Mouse (Mus musculus): ENCODE results near the gene Olfr493. TPM values are rescaled to one million over a fixed set of nuclear protein-coding genes. Genes with fewer than 3 reads are reported as not detected.

Gene Olfr493
- polyA plus RNA-seq (2014; fragmentation: Nextera tagmentation; extraction: Ambion mirVana), result not detected in 2 replicates

GRCm38 (mm10) chr7:108346879-108347278, at the start of gene Olfr493:
Gene Olfr493 (minus strand): TSS chr7:108346979.
- 0 out of 2 replicates have a peak, but pooled peaks cover 2% of the 10 kb centered on the region for H3K9me3 ChIP-seq (ENCODE audit: control insufficient read depth, low read length)
- H3K27me3 ChIP-seq (ENCODE audit: control insufficient read depth, insufficient read depth, low read length), result no peaks in the 10 kb centered on the region
- H3K9ac ChIP-seq (ENCODE audit: low read length), result no peak within 1 kb of the TSS
- H3K4me1 ChIP-seq (ENCODE audit: control insufficient read depth in 2 of 2, insufficient read depth in 2 of 2, low read length in 2 of 2), result no peaks in the 10 kb centered on the region
- no peak for ATAC-seq (ENCODE audit: insufficient number of reproducible peaks, insufficient read depth, low FRiP score, low read depth)
- H3K36me3 ChIP-seq (ENCODE audit: control insufficient read depth, insufficient read depth, low read length), result no peaks in the 10 kb centered on the region
- WGBS, result 64% methylated on average over 1 of the region's 1 CpGs
- H3K27ac ChIP-seq (replicated peaks in 1 of 2; ENCODE audit: control insufficient read depth in 1 of 2, insufficient read depth in 1 of 2, low read depth in 2 of 2, low read length in 2 of 2), result no peak within 1 kb of the TSS
- no peak within 1 kb of the TSS for H3K4me3 ChIP-seq (ENCODE audit: control insufficient read depth in 1 of 2, insufficient read depth in 1 of 2, low read depth in 1 of 2, low read length in 2 of 2)
- H3K4me2 ChIP-seq (ENCODE audit: low read length), result no peak within 1 kb of the TSS

GRCm38 (mm10) chr7:108392867-108393266, 46.1 kb upstream of the Olfr493 start, which contains the start of gene Olfr495:
Gene Olfr495 (plus strand): TSS chr7:108393167.
- no peak for ATAC-seq (ENCODE audit: insufficient number of reproducible peaks, insufficient read depth, low FRiP score, low read depth)
- Histone ChIP-seq H3K9ac (ENCODE audit: low read length) (no peak within 1 kb of the TSS), H3K4me3 (ENCODE audit: control insufficient read depth in 1 of 2, insufficient read depth in 1 of 2, low read depth in 1 of 2, low read length in 2 of 2) (no peak within 1 kb of the TSS), H3K27me3 (ENCODE audit: control insufficient read depth, insufficient read depth, low read length) (no peaks in the 10 kb centered on the region), H3K4me1 (ENCODE audit: control insufficient read depth in 2 of 2, insufficient read depth in 2 of 2, low read length in 2 of 2) (no peaks in the 10 kb centered on the region), H3K9me3 (ENCODE audit: control insufficient read depth, low read length) (no peaks in the 10 kb centered on the region), H3K36me3 (ENCODE audit: control insufficient read depth, insufficient read depth, low read length) (no peaks in the 10 kb centered on the region), H3K27ac (replicated peaks in 1 of 2; ENCODE audit: control insufficient read depth in 1 of 2, insufficient read depth in 1 of 2, low read depth in 2 of 2, low read length in 2 of 2) (no peak within 1 kb of the TSS), H3K4me2 (ENCODE audit: low read length) (no peak within 1 kb of the TSS)
- 52% methylated on average over 1 of the region's 1 CpGs for WGBS

- Histone ChIP-seq H3K4me1 (ENCODE audit: control insufficient read depth in 2 of 2, insufficient read depth in 2 of 2, low read length in 2 of 2) (no peaks in the 10 kb centered on the region), H3K9ac (ENCODE audit: low read length) (no peak within 1 kb of the TSS), H3K27ac (replicated peaks in 1 of 2; ENCODE audit: control insufficient read depth in 1 of 2, insufficient read depth in 1 of 2, low read depth in 2 of 2, low read length in 2 of 2) (no peak within 1 kb of the TSS), H3K36me3 (ENCODE audit: control insufficient read depth, insufficient read depth, low read length) (no peaks in the 10 kb centered on the region), H3K27me3 (ENCODE audit: control insufficient read depth, insufficient read depth, low read length) (no peaks in the 10 kb centered on the region), H3K4me3 (ENCODE audit: control insufficient read depth in 1 of 2, insufficient read depth in 1 of 2, low read depth in 1 of 2, low read length in 2 of 2) (no peak within 1 kb of the TSS), H3K9me3 (ENCODE audit: control insufficient read depth, low read length) (0 out of 2 replicates have a peak, but pooled peaks cover 3% of the 10 kb centered on the region), H3K4me2 (ENCODE audit: low read length) (no peak within 1 kb of the TSS)
- WGBS, result 69% methylated on average over 3 of the region's 3 CpGs
- ATAC-seq (ENCODE audit: insufficient number of reproducible peaks, insufficient read depth, low FRiP score, low read depth), result no peak
Measured at GRCm38 (mm10) chr7:108365035-108365434, 18.3 kb upstream of the Olfr493 start, which contains the start of gene Olfr494. Gene Olfr494 (plus strand): TSS chr7:108365335.

GRCm38 (mm10) chr7:108323574-108323973, 23.2 kb downstream of the Olfr493 start, which contains the start of gene Olfr492:
Gene Olfr492 (minus strand): TSS chr7:108323674.
- no peak for ATAC-seq (ENCODE audit: insufficient number of reproducible peaks, insufficient read depth, low FRiP score, low read depth)
- no peak within 1 kb of the TSS for H3K4me2 ChIP-seq (ENCODE audit: low read length)
- 68% methylated on average over 2 of the region's 2 CpGs for WGBS
- no peaks in the 10 kb centered on the region for H3K9me3 ChIP-seq (ENCODE audit: control insufficient read depth, low read length)
- H3K36me3 ChIP-seq (ENCODE audit: control insufficient read depth, insufficient read depth, low read length), result no peaks in the 10 kb centered on the region
- H3K27me3 ChIP-seq (ENCODE audit: control insufficient read depth, insufficient read depth, low read length), result no peaks in the 10 kb centered on the region
- no peak within 1 kb of the TSS for H3K4me3 ChIP-seq (ENCODE audit: control insufficient read depth in 1 of 2, insufficient read depth in 1 of 2, low read depth in 1 of 2, low read length in 2 of 2)
- no peaks in the 10 kb centered on the region for H3K4me1 ChIP-seq (ENCODE audit: control insufficient read depth in 2 of 2, insufficient read depth in 2 of 2, low read length in 2 of 2)
- no peak within 1 kb of the TSS for H3K27ac ChIP-seq (replicated peaks in 1 of 2; ENCODE audit: control insufficient read depth in 1 of 2, insufficient read depth in 1 of 2, low read depth in 2 of 2, low read length in 2 of 2)
- no peak within 1 kb of the TSS for H3K9ac ChIP-seq (ENCODE audit: low read length)

- no peak within 1 kb of the TSS for H3K4me3 ChIP-seq (ENCODE audit: control insufficient read depth in 1 of 2, insufficient read depth in 1 of 2, low read depth in 1 of 2, low read length in 2 of 2)
- ATAC-seq (ENCODE audit: insufficient number of reproducible peaks, insufficient read depth, low FRiP score, low read depth), result no peak
- no peak within 1 kb of the TSS for H3K4me2 ChIP-seq (ENCODE audit: low read length)
- no peaks in the 10 kb centered on the region for H3K27me3 ChIP-seq (ENCODE audit: control insufficient read depth, insufficient read depth, low read length)
- WGBS, result 72% methylated on average over 1 of the region's 1 CpGs
- no peak within 1 kb of the TSS for H3K9ac ChIP-seq (ENCODE audit: low read length)
- no peaks in the 10 kb centered on the region for H3K36me3 ChIP-seq (ENCODE audit: control insufficient read depth, insufficient read depth, low read length)
- H3K9me3 ChIP-seq (ENCODE audit: control insufficient read depth, low read length), result no peaks in the 10 kb centered on the region
- no peaks in the 10 kb centered on the region for H3K4me1 ChIP-seq (ENCODE audit: control insufficient read depth in 2 of 2, insufficient read depth in 2 of 2, low read length in 2 of 2)
- H3K27ac ChIP-seq (replicated peaks in 1 of 2; ENCODE audit: control insufficient read depth in 1 of 2, insufficient read depth in 1 of 2, low read depth in 2 of 2, low read length in 2 of 2), result no peak within 1 kb of the TSS
Measured at GRCm38 (mm10) chr7:108313151-108313550, 33.6 kb downstream of the Olfr493 start, which contains the start of gene Olfr491. Gene Olfr491 (plus strand): TSS chr7:108313451.

Other genes starting within 250 kb of the Olfr493 start
- gene Olfr482, start 249.4 kb downstream of the Olfr493 start, polyA plus RNA-seq (2014; fragmentation: Nextera tagmentation; extraction: Ambion mirVana), result 0.09 TPM in 1 of 2 replicates, not detected in the other
- not detected in 2 replicates for gene Olfr483, start 246.1 kb downstream of the Olfr493 start, polyA plus RNA-seq (2014; fragmentation: Nextera tagmentation; extraction: Ambion mirVana)
- gene Olfr484, start 219.5 kb downstream of the Olfr493 start, polyA plus RNA-seq (2014; fragmentation: Nextera tagmentation; extraction: Ambion mirVana), result not detected in 2 replicates
- not detected in 2 replicates for gene Olfr485, start 187.1 kb downstream of the Olfr493 start, polyA plus RNA-seq (2014; fragmentation: Nextera tagmentation; extraction: Ambion mirVana)
- not detected in 2 replicates for gene Olfr486, start 174.2 kb downstream of the Olfr493 start, polyA plus RNA-seq (2014; fragmentation: Nextera tagmentation; extraction: Ambion mirVana)
- gene Olfr487, start 132.3 kb downstream of the Olfr493 start, polyA plus RNA-seq (2014; fragmentation: Nextera tagmentation; extraction: Ambion mirVana), result not detected in 2 replicates
- not detected in 2 replicates for gene Olfr488, start 88.6 kb downstream of the Olfr493 start, polyA plus RNA-seq (2014; fragmentation: Nextera tagmentation; extraction: Ambion mirVana)
- gene Olfr490, start 58.0 kb downstream of the Olfr493 start, polyA plus RNA-seq (2014; fragmentation: Nextera tagmentation; extraction: Ambion mirVana), result not detected in 2 replicates
- not detected in 2 replicates for gene Olfr491, start 33.5 kb downstream of the Olfr493 start, polyA plus RNA-seq (2014; fragmentation: Nextera tagmentation; extraction: Ambion mirVana)
- not detected in 2 replicates for gene Olfr492, start 23.3 kb downstream of the Olfr493 start, polyA plus RNA-seq (2014; fragmentation: Nextera tagmentation; extraction: Ambion mirVana)
- not detected in 2 replicates for gene Olfr494, start 18.4 kb upstream of the Olfr493 start, polyA plus RNA-seq (2014; fragmentation: Nextera tagmentation; extraction: Ambion mirVana)
- gene Olfr495, start 46.2 kb upstream of the Olfr493 start, polyA plus RNA-seq (2014; fragmentation: Nextera tagmentation; extraction: Ambion mirVana), result not detected in 2 replicates
- not detected in 2 replicates for gene Olfr497, start 73.4 kb upstream of the Olfr493 start, polyA plus RNA-seq (2014; fragmentation: Nextera tagmentation; extraction: Ambion mirVana)
- gene Olfr498, start 118.3 kb upstream of the Olfr493 start, polyA plus RNA-seq (2014; fragmentation: Nextera tagmentation; extraction: Ambion mirVana), result not detected in 2 replicates
- not detected in 2 replicates for gene Olfr502, start 178.1 kb upstream of the Olfr493 start, polyA plus RNA-seq (2014; fragmentation: Nextera tagmentation; extraction: Ambion mirVana)
- gene Olfr503, start 197.5 kb upstream of the Olfr493 start, polyA plus RNA-seq (2014; fragmentation: Nextera tagmentation; extraction: Ambion mirVana), result not detected in 2 replicates
- gene Olfr504, start 218.8 kb upstream of the Olfr493 start, polyA plus RNA-seq (2014; fragmentation: Nextera tagmentation; extraction: Ambion mirVana), result not detected in 2 replicates

All from heart, embryonic 14.5 days (tissue).